Mouse (Mus musculus) left cerebral cortex, adult 9 months (tissue): Measurements from ENCODE around the gene Gm20831.
"Not testable (repeated sequence)": the region's sequence is repeated elsewhere in the genome, so short reads cannot be mapped to it uniquely, and the experiment has no call there.

Experiments used
- DNase-seq, 2 experiments: peaks; one replicate each; pipeline ENCODE4 v3.0.0; 2022; ENCODE audit warnings: low spot score in 2 of 2

Gm20831 gene

GRCm38 (mm10) chrY:17874441-17874840, at the start of gene Gm20831, which contains the start of gene Gm20772:
TSS of gene Gm20831 (plus strand) at chrY:17874741.
TSS of gene Gm20772 (plus strand) at chrY:17874741.
- DNase-seq, result not testable (repeated sequence)

GRCm38 (mm10) chrY:17846166-17846565, 28.4 kb upstream of the Gm20831 start, which contains the start of gene Gm21904:
TSS of gene Gm21904 (minus strand) at chrY:17846266.
- not testable (repeated sequence) for DNase-seq

GRCm38 (mm10) chrY:17937230-17937629, 62.7 kb downstream of the Gm20831 start, which contains the start of gene Srsy:
TSS of gene Srsy (minus strand) at chrY:17937330.
- DNase-seq, result not testable (repeated sequence)
